Mouse (Mus musculus) ES-E14 (cell line): ENCODE measurements around the gene Hnrnpa0. TPM values are rescaled to one million over a fixed set of nuclear protein-coding genes. Genes with fewer than 3 reads are reported as not detected.

ENCODE experiments used
- DNase-seq: peaks from one replicate; pipeline ENCODE4 v3.0.0-alpha.2; 2013; ENCODE audit warnings: low read depth, low spot score
- H3K27ac ChIP-seq: 2 replicates; pipeline ENCODE4 v1.5.1; 2012; ENCODE audit warnings: low read depth, mild to moderate bottlenecking, low read length, moderate library complexity, mixed read lengths; ENCODE audit not compliant: poor library complexity, insufficient read depth, severe bottlenecking
- H3K36me3 ChIP-seq: 2 replicates; pipeline ENCODE4 v1.6.1; 2012; ENCODE audit warnings: mild to moderate bottlenecking, low read length, moderate library complexity, mixed read lengths; ENCODE audit not compliant: control insufficient read depth, poor library complexity, insufficient read depth, severe bottlenecking
- H3K4me1 ChIP-seq, 2 experiments: fragments of 150-350 bp in 1 of 2; sonication (generic) in 1 of 2; 2 replicates each; pipeline ENCODE4 v1.6.1; 2012; ENCODE audit warnings: low read length in 2 of 2, mild to moderate bottlenecking in 1 of 2, mixed read lengths in 1 of 2; ENCODE audit not compliant: control insufficient read depth in 2 of 2, insufficient read depth in 2 of 2, poor library complexity in 1 of 2
- H3K4me3 ChIP-seq, 2 experiments: fragments of 150-350 bp in 1 of 2; sonication (generic) in 1 of 2; 2 replicates each; pipeline ENCODE4 v1.5.1; 2012; ENCODE audit warnings: low read length in 2 of 2, low read depth in 1 of 2, mild to moderate bottlenecking in 1 of 2, mixed read lengths in 1 of 2; ENCODE audit not compliant: insufficient read depth in 1 of 2, poor library complexity in 1 of 2, severe bottlenecking in 1 of 2
- H3K9ac ChIP-seq: 2 replicates; pipeline ENCODE4 v1.6.1; 2012; ENCODE audit warnings: low read depth, mild to moderate bottlenecking, low read length, mixed read lengths; ENCODE audit not compliant: poor library complexity, insufficient read depth, severe bottlenecking
- H3K9me3 ChIP-seq: fragments of 150-350 bp; sonication (generic); 2 replicates; pipeline ENCODE4 v1.6.1; 2012; ENCODE audit warnings: low read depth, mild to moderate bottlenecking, low read length; ENCODE audit not compliant: control insufficient read depth, insufficient read depth
- CHD2 ChIP-seq: IDR thresholded peaks from 2 replicates; pipeline ENCODE4 v1.6.1; 2014; ENCODE audit warnings: mild to moderate bottlenecking, low read depth, low read length, inconsistent platforms
- HCFC1 ChIP-seq: IDR thresholded peaks from 2 replicates; pipeline ENCODE4 v1.6.1; 2012; ENCODE audit warnings: low read length, inconsistent platforms, borderline replicate concordance; ENCODE audit not compliant: insufficient read depth
- MAFK ChIP-seq: IDR thresholded peaks from 2 replicates; pipeline ENCODE4 v1.6.1; 2014; ENCODE audit warnings: mild to moderate bottlenecking, low read depth, low read length, inconsistent platforms; ENCODE audit not compliant: insufficient read depth
- ZC3H11A ChIP-seq: IDR thresholded peaks from 2 replicates; pipeline ENCODE4 v1.6.1; 2012; ENCODE audit warnings: low read depth, mild to moderate bottlenecking, inconsistent platforms, low read length, borderline replicate concordance
- ZNF384 ChIP-seq: IDR thresholded peaks from 2 replicates; pipeline ENCODE4 v1.6.1; 2012; ENCODE audit warnings: low read depth, low read length, inconsistent platforms
- in situ Hi-C, 2 experiments: fragments of 600-800 bp; cut with MboI; formaldehyde crosslinking; loops; one replicate each; pipeline ENCODE4 v1.15.1; 2025; ENCODE audit warnings: low sequenced_read_pairs in 2 of 2, inconsistent platforms in 1 of 2; ENCODE audit not compliant: unreplicated experiment in 2 of 2
- total RNA-seq: library from RNA; depleted of rRNA; stranded (reverse); fragments of 300-350 nt; gene quantifications from 2 replicates; pipeline ENCODE4 v1.2.3, GENCODE M21; 2012; rRNA removed

Hnrnpa0 gene
- total RNA-seq, 1 experiment = 93.8 TPM

DNA sequence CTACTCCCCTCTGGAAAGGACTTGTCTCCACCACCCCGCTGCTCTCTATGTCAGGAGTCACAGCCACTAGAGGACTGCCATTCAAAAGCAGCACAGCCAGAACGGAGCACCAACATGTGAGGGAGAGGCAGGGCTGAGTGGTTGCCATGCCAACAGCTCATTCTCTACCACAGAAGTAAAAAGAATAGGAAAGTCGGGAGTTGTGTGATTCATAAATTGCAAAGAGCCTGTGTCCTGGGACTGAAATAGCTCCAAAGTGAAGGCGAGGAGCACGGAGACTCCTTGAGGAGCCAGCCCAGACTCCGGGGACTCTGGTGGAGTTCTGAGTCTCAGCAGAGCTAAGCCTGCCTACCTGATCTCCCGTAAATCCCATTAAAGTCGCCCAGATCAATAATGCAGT is 37.7 kb downstream of the Hnrnpa0 start:
- no peak for DNase-seq
- Histone ChIP-seq H3K9me3 (no peaks in the 10 kb centered on the region), H3K4me1 (no peaks in the 10 kb centered on the region), H3K4me3 (no peak overlapping the region), H3K27ac (no peak overlapping the region), H3K9ac (no peak overlapping the region), H3K36me3 (no peaks in the 10 kb centered on the region)
- no peak for TF ChIP-seq MAFK
- TF ChIP-seq HCFC1 = no peak
- TF ChIP-seq ZNF384 = no peak
- no peak for TF ChIP-seq ZC3H11A
- TF ChIP-seq CHD2 = no peak
- in situ Hi-C loops = no loop called here

DNA sequence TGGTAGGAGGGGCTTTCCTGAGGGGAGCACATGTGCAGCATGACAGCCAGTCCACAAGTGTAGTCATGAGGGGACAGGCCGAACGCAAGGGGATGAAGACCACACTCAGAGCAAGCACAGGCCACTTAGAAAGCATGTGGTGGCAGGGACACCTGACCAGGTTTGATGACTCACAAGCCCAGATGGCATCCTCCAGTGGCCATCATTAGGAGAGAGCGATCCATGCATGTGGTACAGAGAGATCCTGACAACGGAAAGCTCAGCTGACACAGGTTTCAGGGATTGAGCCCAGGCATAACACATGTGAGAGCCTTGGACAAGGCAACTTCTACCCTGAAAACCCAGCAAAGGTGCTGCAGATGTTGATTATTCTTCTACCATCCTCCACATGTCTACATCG is 44.0 kb downstream of the Hnrnpa0 start:
- Histone ChIP-seq H3K36me3 (no peaks in the 10 kb centered on the region), H3K4me1 (no peaks in the 10 kb centered on the region), H3K27ac (no peak overlapping the region), H3K4me3 (no peak overlapping the region), H3K9ac (no peak overlapping the region), H3K9me3 (no peaks in the 10 kb centered on the region)
- DNase-seq = no peak
- TF ChIP-seq CHD2 (no peak), MAFK (no peak), ZC3H11A (no peak), ZNF384 (no peak), HCFC1 (no peak)
- in situ Hi-C loops = no loop called here

DNA sequence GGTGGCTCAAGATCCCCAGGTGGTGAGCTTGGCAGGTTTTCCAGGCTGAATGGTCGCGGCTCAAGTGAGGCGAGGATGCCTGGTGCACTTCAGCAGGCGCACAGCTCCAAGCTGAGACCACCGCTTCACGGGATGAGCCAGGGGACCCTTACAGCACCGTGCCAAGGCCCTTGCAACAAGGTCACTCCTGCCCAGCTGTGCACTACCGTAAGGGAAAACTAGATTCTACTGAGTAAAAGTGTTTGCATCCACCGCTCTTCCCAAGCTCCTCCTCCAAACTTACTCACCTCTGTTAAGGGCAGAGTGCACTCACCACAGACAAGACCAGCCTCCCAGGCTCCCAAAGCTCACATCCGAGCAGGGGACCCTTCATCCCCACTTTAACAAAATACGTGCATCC is 44.8 kb downstream of the Hnrnpa0 start:
- Histone ChIP-seq H3K9ac (no peak overlapping the region), H3K9me3 (no peaks in the 10 kb centered on the region), H3K36me3 (no peaks in the 10 kb centered on the region), H3K27ac (no peak overlapping the region), H3K4me3 (no peak overlapping the region), H3K4me1 (no peaks in the 10 kb centered on the region)
- in situ Hi-C loops = no loop called here
- no peak for DNase-seq
- TF ChIP-seq ZNF384 (no peak), CHD2 (no peak), ZC3H11A (no peak), HCFC1 (no peak), MAFK (no peak)

DNA sequence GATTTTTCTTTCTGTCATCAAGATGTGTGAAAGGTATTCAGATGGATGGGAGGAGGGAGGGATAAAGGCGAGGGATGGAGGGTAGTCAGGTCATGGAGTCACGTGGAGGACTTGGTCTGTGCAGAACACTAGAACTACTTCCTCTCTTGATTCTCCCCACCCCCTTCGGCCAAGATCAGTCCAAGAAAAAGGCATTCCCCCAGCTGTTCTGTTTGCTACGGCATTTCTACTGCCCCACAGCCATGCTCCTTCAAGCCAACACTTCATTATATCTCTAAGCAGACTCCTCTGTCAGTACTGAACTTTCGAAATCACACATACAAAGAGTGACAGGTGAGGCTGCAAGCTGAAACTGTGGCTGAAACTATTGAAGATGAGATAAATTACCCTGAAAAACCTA is 45.3 kb downstream of the Hnrnpa0 start:
- no peak for DNase-seq
- in situ Hi-C loops = no loop called here
- Histone ChIP-seq H3K4me3 (no peak overlapping the region), H3K36me3 (no peaks in the 10 kb centered on the region), H3K27ac (no peak overlapping the region), H3K4me1 (no peaks in the 10 kb centered on the region), H3K9ac (no peak overlapping the region), H3K9me3 (no peaks in the 10 kb centered on the region)
- TF ChIP-seq ZNF384 (no peak), ZC3H11A (no peak), HCFC1 (no peak), MAFK (no peak), CHD2 (no peak)

DNA sequence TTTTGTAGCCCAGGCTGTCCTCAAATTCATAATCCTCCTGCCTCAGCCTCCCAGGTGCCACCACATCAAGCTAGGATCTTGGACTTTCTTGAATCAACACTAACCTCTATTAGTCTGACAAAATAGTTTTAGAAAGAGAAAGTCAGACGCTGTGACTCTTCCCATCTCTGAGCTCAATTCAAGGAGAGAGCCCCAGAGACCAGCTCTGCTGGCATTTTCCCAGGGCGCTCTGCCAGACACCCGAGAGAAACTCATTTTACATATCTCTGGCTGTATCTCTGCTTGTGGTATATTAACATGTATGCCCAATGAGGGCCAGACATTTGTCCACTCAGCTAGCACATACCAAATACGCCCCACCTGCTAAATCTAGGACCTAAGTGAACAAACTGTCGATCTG is 50.0 kb downstream of the Hnrnpa0 start:
- Histone ChIP-seq H3K4me3 (no peak overlapping the region), H3K9ac (no peak overlapping the region), H3K27ac (no peak overlapping the region), H3K9me3 (no peaks in the 10 kb centered on the region), H3K4me1 (no peaks in the 10 kb centered on the region), H3K36me3 (no peaks in the 10 kb centered on the region)
- no peak for DNase-seq
- no peak for TF ChIP-seq MAFK
- TF ChIP-seq HCFC1 = no peak
- TF ChIP-seq ZC3H11A = no peak
- TF ChIP-seq ZNF384 = no peak
- no peak for TF ChIP-seq CHD2
- in situ Hi-C loops = no loop called here

Other genes with a start within 250 kb of the Hnrnpa0 start
- gene Spock1, start 220.2 kb downstream of the Hnrnpa0 start, total RNA-seq = 0.40 and 0.53 TPM in 2 replicates
- 0.63 and 0.67 TPM in 2 replicates for gene Klhl3, start 15.0 kb downstream of the Hnrnpa0 start, total RNA-seq
- gene Idnk, start 29.1 kb upstream of the Hnrnpa0 start, total RNA-seq = 9.6 and 11.3 TPM in 2 replicates
- gene Ubqln1, start 87.1 kb upstream of the Hnrnpa0 start, total RNA-seq = 60.2 and 91.7 TPM in 2 replicates
- gene Gkap1, start 147.1 kb upstream of the Hnrnpa0 start, total RNA-seq = 11.2 and 17.5 TPM in 2 replicates
- 0.18 and 0.21 TPM in 2 replicates for gene Kif27, start 230.6 kb upstream of the Hnrnpa0 start, total RNA-seq